Mouse (Mus musculus) C2C12 (cell line): ENCODE data around the gene Tenm4.

ENCODE experiments used
- CEBPB ChIP-seq: IDR thresholded peaks from one replicate; pipeline ENCODE4 v1.6.1; 2011; ENCODE audit warnings: low read depth, mild to moderate bottlenecking, control low read depth, moderate library complexity
- CTCF ChIP-seq: IDR thresholded peaks from one replicate; pipeline ENCODE4 v1.5.1; 2011; ENCODE audit not compliant: control insufficient read depth, insufficient read depth, insufficient read length
- USF1 ChIP-seq: IDR thresholded peaks from one replicate; pipeline ENCODE4 v1.6.1; 2011; ENCODE audit warnings: low read depth, mild to moderate bottlenecking, control low read depth, moderate library complexity

DNA sequence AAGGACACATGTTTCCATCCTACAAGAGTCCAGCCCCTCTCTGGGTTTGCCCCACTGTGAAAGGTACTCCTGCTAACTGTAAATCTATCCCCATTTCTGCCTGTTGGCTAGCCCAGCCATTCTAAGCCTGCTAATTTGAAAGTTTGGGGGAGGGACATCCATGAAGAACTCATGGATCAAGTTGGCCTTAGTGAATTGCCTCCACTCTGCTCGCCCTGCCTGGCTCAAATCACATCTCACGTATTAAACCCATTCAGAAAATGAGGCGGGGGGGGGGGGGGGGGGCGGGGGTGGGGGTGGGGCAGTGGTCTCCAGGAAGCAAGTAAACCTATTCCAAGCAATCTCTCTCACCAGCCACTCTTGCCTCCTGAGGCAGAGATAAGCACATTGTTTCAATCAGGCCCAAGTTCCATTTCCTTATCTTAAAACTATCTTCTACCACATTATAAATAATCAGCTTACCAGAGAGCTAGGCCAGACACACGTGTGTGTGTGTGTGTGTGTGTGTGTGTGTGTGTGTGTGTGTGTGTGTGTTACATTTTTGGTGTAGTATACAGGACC is 429.4 kb downstream of the Tenm4 start:
- TF ChIP-seq USF1 (no peak), CEBPB (no peak), CTCF (no peak)
